Mouse (Mus musculus): ENCODE measurements around the gene Glis1. TPM values are rescaled to one million over a fixed set of nuclear protein-coding genes. Genes with fewer than 3 reads are reported as not detected.
A peak's percentile ranks its signal among the peaks of the same experiment; 100 is the strongest.

The Glis1 gene
- total RNA-seq, 2 experiments from 2014 or later = not detected

DNA sequence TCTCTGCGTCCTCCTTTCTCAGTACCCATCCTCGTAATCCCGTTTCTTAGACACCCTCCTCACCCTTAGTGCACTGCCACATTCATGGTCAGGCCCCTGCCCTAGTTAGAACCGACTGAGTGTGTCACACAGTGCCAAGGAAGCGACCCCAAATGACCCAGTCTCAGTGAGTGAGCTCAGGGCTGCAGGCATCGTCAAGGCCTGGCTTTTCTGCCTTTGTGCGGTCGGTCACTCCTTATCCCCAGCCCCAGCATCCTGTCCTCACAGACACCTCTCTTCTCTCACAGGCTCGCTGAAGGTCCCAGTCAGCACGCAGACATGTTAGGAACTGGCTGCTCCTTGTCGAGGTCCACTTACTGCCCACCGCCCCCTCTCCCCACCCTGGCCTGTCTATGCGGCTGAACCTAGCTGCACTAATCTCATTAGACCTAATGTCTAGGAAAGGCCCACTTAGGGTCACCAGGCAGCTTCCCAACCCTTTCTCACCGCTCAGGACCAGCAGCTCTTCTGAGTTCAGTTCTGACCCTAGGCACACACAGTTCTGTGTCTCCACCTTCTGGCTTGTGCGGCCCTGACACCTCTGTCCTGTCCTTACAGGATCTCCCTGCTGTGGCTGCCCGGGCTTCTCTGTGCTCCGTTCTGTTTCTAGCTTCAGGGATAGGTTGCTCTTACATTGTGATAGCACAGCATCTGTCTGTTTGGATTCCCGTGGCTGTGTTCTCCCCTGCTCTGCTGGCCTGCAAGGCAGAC lies 18.1 kb downstream of the Glis1 start:
- DNase-seq = no peak

DNA sequence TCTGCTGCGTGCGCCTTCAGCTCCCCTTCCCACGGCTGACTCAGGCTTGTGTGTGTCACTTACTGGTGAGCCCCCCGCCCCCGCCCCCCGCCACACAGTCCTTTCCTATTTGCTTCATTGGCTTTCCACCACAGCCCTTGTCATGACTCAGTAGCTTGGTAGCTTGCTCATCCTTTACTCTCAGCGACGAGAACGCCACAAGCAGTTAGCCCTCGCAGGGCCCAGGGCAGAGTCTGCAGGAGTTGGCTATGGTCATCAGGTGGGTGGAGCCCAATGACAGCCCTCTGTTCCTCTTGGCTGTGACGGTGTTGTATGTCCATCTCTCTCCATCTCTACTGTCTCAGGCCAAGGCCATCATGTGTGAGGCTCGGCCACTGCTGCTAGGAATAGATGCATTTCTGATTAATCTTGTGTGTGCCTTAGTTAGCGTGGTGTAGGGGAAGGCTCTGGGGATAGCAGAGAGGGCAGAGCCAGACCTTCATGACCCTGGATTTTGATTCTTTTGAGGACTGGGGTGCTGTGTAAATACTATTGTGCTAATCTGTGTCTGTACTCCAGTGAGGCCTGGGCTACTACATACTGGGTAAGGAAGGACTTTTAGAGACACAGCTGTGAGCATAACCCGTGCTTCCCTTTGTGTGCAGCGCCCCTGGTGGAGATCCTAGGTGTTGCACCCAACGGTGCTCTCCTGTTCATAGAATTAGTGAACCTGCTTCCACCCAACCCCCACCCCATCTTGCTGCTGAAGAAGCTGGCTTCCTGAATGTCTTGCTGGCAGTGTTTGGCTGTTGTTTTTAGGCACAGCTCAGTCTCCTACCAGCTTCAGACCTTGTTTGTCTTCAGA lies 19.0 kb downstream of the Glis1 start:
- DNase-seq = peak; percentile 64

DNA sequence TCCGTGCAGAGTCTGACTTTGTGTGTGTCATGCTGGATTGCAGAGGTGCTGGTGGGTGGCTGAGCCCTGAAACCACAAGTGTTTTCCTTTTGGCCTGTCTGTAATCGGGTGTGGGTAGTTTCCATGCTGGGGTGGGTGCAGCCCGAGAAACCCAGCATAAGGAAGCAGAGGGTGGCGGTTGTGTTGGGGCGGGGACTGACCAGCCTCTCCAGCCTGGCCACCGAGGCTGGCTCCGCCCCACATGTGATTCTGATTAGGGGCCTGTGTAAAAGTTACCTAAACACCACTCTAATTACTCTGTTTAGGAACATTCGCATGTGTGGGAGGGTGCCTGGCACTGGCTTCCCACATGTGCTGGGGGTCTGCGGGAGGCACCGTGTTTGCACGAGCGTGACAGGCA lies 23.2 kb downstream of the Glis1 start:
- DNase-seq = no peak

DNA sequence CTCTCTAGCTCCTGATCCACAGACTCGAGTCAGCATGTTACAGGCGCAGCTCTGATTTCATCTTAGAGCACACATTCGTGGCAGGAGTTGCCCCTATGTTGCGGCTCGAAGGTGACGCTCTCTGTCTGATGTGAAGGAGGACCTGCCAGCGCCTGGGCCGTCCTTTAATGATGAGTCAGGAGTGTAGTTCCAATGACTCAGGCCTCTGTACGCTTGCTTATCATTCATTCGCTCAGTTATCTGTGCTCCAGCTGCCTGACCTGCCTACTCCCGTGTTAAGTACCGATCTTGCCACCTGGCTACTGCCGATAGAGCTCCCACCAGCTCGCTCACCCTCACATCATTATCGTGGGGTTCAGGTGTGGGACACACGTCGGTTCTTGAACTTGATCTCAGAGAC lies 24.5 kb downstream of the Glis1 start:
- no peak for DNase-seq

DNA sequence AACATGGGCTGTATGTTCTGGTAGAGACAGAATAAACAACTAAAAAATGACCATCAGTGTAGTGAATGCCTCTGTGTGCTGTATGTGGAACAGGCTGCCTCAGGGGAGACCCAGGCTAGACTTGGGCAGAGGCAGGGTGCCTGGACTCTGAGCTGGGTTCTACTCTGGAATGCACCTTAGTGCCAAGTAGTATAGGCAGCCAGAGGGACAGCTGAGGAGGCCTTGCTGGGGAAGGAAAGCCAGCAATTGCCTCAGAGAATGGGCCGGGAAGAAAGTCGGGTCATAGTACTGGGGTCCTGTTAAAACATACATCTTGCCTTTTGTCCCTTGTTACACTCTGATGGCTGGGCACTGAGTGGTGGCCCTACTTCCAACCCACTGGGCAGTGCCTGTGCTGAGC lies 25.1 kb downstream of the Glis1 start:
- DNase-seq = no peak

DNA sequence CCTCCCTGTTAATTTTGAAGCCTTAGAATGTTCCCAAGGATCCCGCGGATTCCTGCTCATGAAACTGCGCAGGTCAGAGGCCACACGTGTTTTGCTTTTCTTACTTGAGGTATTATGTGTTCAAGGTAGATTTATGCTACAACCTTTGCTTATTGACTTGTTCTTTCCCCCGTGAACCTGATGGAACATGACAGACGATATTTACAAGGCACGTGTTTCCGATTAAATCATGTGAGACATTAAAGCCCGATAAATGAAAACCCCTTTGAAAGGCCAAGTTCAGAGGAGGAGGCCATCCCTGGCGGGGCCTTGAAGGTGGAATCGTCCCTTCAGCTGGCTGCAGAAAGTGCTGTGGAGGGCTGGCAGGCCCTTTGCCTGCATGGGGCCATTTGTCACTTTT lies 26.1 kb downstream of the Glis1 start:
- DNase-seq = no peak

DNA sequence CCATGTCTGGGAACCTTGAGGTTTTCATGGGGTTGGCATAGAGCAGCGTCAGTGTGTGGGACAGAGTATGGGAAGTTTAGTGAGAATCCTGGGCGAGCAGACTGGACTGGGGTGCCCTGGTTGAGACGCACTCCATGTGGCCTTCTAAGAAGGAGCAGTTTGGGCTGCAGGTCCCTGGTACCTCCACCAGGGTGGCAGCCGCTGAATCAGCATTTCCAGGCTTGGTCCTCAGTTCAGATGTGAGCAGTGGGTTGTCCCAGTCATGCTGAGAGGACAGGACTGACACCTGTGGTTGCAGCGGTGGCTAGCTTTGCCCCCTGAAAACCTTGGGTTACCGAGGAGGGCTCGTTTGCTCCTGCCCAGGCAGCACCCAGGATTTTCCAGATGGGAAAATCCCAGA lies 33.4 kb downstream of the Glis1 start:
- no peak for DNase-seq

DNA sequence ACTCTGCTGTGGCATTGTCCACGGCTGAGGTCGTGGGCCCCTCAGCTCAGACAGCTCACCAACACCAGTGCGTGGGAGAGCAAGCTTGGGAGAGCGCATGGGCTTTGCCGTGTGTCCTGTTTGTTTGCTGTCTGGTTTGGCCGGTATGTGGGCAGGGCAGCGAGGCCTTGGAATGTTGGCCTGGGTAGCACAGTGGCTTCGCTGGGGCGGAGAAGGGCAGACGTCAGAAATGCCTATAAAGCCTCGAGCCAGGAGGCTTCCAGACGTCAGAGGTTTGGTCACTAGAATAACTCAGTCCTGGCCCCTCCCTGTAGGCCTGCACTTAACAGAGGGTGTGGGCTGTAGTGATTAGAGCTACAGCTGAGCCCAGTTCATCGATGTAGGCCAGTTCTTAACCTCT lies 33.9 kb downstream of the Glis1 start:
- peak; percentile 23 for DNase-seq

DNA sequence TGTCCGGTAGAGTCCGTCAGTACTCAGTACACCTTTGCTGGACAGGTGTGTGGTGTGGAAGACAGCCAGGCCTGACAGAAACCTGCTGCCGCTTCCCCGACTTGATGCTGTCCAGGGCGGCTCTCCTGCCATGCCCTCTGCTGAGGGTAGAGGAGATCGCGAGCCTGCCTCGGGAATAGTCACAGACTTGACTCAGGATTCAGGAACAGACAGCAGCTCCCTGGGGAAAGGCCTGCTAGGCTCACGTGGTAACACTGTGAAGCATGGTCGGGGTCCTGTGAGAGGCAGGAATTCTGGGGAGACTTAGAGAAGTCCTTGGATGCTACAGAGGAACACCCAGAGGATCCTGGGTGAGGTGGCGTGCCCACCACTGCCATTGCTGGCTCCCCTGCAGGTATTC lies 34.4 kb downstream of the Glis1 start:
- DNase-seq = no peak

DNA sequence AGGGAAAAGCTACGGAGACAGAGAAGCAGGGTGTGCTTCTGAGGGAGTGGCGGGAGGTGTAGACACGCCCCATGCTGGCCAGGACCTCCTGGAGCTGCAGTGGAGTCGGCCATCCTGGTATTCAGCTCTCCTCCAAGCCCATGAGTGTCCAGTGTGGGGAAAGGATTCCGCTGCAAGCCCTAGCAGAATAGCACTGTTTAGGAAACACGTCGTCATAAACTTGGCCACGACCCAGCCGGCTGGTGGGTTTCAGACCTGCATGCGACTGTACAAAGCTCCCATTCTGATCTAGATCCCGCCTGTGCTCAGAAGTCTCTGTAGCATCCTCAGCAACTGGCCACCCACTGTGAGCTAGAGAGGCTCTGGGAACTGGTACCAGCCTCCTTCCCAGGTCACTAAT lies 41.9 kb downstream of the Glis1 start:
- DNase-seq = no peak

DNA sequence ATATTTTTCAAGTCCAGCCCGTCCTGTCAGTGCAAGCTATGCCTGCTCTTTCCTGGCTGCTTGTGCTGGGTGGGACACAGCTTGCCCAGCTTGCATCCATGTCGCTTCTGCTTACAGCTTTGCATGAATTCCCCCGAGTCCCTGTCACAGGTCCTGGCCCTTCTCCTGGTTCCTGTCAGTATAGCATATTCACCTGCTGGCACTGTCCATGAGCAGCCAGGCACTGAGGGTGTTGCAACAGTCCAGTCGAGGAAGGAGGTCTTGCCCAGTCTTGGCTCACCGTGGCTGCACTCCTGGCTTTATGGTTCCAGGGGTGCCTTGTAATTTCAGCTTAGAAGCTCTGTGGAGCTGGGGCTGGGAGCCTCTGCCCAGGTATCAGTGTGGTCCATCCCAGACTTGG lies 44.6 kb downstream of the Glis1 start:
- no peak for DNase-seq

DNA sequence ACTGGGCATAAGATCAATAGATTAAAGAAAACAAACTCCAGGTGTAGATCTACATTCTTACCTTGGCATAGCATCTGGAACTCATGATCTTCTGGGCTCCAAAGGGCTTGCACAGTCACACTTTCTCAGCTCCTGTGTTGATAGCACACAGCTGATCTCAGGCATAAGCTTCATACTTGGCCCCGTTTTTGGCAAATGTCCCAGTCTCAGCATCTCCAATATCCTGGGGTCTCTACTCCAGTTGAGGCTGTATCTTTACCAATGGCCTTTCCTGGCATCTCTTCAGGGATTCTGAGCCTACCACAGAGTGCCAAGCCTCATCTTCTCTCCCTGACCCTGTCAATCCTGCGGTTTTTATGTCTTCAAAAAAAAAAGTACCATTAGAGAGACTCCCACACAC lies 48.1 kb downstream of the Glis1 start:
- DNase-seq = no peak

DNA sequence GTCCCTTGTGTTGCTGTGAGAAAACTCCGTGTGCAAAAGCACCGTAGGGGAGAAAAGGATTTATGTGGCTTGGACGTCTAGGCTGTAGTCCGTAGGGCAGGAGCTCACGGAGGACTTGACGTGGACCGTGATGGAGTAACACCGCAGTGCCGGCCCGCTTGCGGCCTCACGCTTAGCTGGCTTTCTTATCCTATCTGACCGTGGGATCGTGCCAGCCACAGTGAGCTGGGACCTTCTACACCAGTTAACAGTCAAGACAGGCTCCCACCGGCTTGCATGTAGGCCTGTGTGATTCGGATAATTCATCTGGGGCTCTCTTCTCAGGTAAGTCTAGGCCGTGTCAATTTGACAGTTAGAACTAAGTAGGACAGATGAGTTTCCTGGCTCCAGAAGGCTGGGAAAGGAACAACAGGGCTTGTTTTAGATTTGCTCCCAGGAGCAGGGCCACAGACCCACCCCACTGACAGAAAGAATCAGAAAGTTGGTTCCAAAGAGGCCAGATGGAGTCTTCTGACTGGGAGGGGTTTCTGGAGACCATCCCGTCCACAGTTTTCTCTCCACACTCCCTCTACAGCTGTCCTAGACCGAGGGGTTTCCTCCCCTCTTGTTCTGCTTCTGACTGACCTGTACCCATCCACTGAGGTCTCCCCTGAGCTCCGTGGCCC lies 49.3 kb downstream of the Glis1 start:
- DNase-seq = no peak

DNA sequence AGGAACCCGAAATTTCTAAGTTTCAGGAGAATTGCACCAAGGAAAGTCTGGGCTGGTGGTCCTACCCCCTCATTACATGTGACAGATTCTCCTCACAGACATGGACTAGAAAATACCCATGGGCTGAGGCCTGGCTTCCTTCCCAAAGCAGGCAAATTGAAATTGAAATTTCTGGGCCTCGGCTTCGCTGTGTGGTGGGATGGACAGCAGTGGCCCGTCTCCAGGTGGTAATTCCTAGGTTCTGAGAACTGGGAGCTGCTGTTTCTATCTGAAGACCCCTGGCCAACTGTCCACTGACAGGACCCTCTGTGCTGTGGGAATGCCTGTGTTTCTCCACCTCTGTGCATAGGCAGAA lies 49.8 kb downstream of the Glis1 start:
- no peak for DNase-seq

DNA sequence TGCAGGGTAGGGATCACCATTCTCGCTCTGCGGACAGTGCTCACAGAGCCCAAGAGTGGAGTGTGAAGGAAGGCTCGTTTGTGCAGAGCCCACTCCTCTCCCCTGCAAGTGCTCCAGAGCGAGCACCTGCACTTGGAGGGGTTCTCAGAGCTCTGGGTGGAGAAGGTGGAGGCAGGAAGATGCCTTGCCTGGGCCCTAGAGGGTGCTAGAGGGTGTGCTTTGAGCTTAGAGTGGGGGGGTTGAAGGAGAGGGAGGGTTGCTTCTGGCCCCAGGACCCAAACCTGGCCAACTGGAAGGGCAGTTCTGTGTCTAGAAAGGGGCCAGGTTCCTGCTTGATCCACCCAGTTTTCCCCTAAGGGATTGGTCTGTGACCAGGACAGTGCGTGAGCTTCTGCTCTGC lies 51.5 kb downstream of the Glis1 start:
- DNase-seq = no peak

DNA sequence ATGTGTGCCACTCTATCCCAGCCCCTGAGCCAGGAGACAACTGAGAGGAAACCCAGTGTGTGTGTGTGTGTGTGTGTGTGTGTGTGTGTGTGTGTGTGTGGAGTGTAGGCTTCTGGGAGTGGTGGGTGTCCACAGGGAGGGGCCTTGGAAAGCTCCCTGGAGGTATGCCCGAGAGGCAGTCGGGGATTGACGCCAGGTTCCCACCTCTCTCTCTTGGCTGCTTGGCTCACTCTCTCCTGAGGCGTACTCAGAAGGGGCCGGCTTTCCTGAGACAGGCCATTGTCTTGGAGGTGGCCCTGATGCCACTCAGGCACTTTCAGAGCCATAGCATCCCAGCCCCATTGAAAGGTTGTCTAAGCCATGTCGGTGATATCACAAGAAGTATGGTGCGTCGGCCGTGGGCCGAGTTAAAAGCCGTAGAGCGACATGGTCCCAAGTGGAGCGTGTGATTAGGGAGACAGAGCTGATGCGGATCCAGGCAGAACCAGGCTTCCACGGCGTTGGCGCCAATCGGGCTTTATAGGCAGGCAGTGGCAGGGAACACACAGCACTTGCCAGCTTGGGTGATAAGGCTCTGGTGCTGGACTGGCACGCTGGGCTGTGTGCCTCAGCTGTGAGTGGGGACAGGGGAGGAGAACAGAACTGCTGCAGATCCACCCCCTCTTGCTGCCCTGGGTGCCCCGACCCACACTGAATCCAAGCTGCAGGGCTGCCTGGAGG lies 54.9 kb downstream of the Glis1 start:
- no peak for DNase-seq

DNA sequence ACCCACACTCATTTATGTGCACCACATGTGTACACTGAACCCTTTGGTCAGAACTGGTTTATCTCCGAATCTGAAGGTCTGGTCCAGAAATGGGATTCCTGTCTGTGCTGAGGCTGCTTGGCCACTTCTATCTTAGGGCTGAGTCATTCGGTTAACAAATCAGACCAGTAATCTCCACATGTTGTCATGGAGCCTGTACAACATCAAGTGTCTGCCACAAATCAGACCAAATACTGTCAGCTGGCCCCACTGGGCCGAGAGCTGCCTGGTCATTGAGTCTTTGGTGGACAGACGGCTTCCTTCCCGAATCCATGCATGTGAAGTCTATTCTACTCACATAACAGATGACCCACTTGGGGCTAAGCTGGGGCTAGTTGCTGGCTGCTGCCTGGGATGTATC lies 58.6 kb downstream of the Glis1 start:
- no peak for DNase-seq

DNA sequence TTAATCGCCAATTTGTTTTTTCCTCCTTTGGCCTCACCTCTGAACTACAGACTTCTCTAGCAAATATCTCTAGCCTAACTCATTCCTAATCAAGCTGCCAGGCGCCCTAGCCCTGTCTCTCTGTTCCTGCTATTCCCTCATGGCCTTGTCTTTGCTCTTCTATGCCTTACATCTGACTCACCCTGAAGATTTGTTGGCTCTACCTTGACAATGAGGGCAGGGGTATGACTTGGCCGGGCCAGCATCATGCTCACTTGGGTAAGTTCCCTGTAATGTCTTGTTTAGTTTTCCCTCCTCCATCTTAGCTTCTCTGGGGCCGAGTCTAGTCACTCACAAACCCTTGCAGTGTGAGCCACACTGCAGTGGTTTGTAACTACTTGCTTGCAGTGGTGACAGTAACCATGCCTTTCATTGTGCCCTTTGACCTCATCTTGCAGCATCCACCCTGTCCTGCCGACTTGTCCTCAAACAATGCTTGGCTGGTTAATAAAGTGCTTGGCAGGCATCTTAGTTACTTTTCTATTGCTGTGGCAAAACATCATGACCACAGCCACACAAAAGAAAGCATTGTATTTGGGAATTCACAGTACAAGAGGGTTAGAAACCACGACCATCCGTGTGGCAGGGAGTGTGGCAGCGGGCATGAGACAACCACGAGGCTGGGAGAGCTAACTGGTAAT lies 61.5 kb downstream of the Glis1 start:
- DNase-seq = no peak

DNA sequence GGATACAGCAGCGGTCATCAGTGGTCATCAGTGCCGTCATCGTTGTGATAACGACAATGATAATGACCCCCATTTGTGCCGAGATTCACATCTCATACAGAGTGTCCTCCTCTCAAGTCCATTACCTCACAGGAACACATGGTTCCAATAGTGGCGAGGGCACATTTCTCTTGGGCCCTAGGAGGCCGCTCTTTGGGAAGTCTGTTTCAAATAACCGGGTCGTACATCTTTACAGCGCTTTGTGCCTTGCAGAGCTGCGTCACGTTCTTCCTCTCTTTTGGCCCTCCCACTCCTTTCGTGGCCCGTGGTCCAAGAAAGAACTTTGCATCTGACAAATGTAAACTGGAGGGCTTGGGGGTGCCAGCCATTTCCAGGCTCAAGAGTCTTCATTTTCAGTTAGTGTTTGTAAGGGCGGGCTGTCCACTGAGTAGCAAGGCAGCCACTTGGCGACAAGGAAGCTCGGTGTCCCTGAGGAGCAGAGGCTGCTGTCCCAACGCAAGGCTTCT lies 63.1 kb downstream of the Glis1 start:
- no peak for DNase-seq

DNA sequence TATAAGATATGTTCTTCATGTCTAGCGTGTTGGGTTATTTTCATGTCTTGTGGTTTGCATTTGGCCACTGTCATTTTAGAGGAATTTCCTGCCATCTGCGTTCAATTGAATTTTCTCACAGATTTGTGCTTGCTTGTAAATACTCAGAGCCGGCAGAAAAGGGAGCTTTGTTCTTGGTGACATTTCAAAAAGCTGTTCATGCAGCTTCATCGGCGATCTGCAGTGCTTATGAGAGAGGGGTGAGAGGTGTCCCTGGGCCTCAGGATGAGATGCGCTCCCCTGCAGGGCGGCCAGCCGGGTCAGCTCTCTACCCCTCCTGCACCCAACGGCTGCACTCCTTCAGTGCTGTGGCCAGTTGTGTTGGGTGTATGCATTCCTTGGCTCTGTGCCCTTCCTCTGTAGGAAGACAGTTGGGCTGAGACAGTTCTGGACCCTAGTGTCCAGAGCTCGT lies 68.2 kb downstream of the Glis1 start:
- DNase-seq = no peak

DNA sequence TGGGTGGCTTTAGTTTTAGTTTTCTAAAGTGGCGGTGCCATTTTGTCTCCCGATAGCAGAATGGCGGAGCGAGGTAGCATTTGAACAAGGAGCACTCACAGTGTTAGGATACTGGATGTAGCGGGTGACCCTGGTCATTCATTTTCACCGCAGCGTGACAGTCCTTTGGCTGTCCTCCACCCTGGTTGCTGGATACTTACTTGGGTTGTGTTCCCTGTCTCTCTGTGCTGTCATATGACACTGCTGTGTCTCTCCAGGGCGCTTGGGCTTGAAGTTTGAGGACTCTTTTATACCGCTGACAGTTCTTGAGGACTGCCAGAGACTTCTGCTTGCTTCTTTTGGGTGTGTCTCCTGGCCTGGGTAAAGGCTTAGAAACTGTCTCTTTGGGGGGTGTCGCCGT lies 80.6 kb downstream of the Glis1 start:
- DNase-seq = peak; percentile 69

DNA sequence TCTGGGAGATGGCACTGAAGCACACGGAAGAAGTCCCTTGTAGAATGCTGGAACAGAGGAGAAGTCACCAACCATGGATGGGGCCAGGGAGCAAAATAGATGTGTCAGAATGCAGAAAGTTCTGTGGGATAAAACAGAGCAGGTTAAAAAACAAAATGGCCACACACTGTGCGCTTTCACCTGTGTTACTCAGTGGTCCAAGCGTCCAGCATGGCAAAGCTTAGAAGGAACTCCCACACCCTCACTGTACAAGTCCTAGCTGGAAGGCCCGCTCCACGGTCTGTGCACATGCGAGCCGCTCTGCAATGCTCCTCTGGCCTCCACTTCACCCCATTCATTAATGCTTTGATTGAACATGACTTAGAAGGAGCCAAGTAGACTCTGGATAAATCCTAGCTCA lies 81.2 kb downstream of the Glis1 start:
- no peak for DNase-seq
